Comparison of ENCODE assay signal across 8 mouse cellular contexts in the genomic region with DNA sequence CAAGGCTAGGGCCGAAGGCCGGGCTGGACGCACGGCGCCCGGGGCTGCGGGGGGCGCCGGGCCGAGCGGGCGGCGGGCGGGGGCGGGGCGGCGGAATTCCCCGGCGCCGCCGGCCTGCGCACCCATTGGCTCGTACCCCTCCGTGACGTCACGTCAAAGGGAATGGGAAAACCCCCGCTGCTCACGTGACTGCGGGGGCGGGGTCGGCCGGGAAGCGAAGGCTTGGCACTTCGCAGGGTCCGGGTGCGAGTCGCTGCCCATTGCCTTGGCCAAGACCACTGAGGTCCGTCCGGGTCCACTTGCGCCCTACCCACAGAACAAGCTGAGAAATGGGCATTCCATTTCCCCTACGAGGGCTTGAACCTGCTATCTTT. TPM values are rescaled to one million over a fixed set of nuclear protein-coding genes. Genes with fewer than 3 reads are reported as not detected.
DNase-seq lines count a peak whose midpoint lies in the region; ATAC-seq and TF ChIP-seq lines count a peak whose summit lies in the region.

Gene Relb (minus strand): TSS at position 78 of the 374 bp plus-strand sequence.

- peak; percentile 92 for DNase-seq in CD4-positive helper T cell, adult 2 months (ENCODE audit: low read depth, low spot score)
- peak; percentile 91 for DNase-seq in brain, embryonic 14.5 days (ENCODE audit: low read depth)
- peak; percentile 89 for DNase-seq in liver
- peak; percentile 71 to 89 for DNase-seq in monocyte, adult 2 months (ENCODE audit: low read depth in 1 of 2, low spot score in 2 of 2)
- DNase-seq in spleen, postnatal 14 days (ENCODE audit: low spot score in 2 of 2) = peak; percentile 75 to 88

- peak; percentile 74 for ATAC-seq in heart, embryonic 11.5 days (replicated peaks; ENCODE audit: insufficient number of reproducible peaks, low FRiP score, low TSS enrichment)
- no peak for ATAC-seq in kidney, embryonic 16.5 days (ENCODE audit: low FRiP score, low TSS enrichment)

- under 1% methylated on average over 37 of the region's 41 CpGs for whole genome bisulfite sequencing in heart, embryonic 11.5 days (ENCODE audit: insufficient replicate concordance)
- 1% methylated on average over 33 of the region's 41 CpGs for WGBS in kidney, embryonic 16.5 days

- TF ChIP-seq CTCF in brain, embryonic 14.5 days (IDR thresholded peaks at IDR 0.05; ENCODE audit: borderline replicate concordance, extremely low read depth, insufficient read depth, insufficient read length) = no peak

- TF ChIP-seq POLR2A in brain, embryonic 14.5 days (IDR thresholded peaks at IDR 0.05; ENCODE audit: borderline replicate concordance, extremely low read depth, insufficient read depth, insufficient read length, poor library complexity, severe bottlenecking) = no peak

- H3K27me3 ChIP-seq in erythroblast, embryonic 14.5 days (ENCODE audit: control insufficient read depth) = no peaks in the 10 kb centered on the region
- H3K27me3 ChIP-seq in heart, embryonic 11.5 days (ENCODE audit: control insufficient read depth, insufficient read depth, low read length) = no peaks in the 10 kb centered on the region
- H3K27me3 ChIP-seq in kidney, embryonic 16.5 days (ENCODE audit: insufficient read depth, low read length) = no peaks in the 10 kb centered on the region

- H3K4me3 ChIP-seq in erythroblast, embryonic 14.5 days (replicated peaks) = peak within 1 kb of the TSS; percentile 72
- H3K4me3 ChIP-seq in heart, embryonic 11.5 days (ENCODE audit: low read depth, low read length) = peak within 1 kb of the TSS; percentile 69
- H3K4me3 ChIP-seq in kidney, embryonic 16.5 days (ENCODE audit: low read length) = peak within 1 kb of the TSS; percentile 67

- H3K9ac ChIP-seq in heart, embryonic 11.5 days (ENCODE audit: low read depth, low read length) = peak within 1 kb of the TSS; percentile 62
- H3K9ac ChIP-seq in kidney, embryonic 16.5 days (replicated peaks; ENCODE audit: low read length) = peak within 1 kb of the TSS; percentile 62

- H3K4me1 ChIP-seq in erythroblast, embryonic 14.5 days (ENCODE audit: control insufficient read depth) = peaks cover 60% of the 10 kb centered on the region
- peaks cover 2% of the 10 kb centered on the region; the same call in 1 of the 2 replicates for H3K4me1 ChIP-seq in heart, embryonic 11.5 days (ENCODE audit: control insufficient read depth, insufficient read depth, low read length)
- peaks cover 5% of the 10 kb centered on the region; the same call in 1 of the 2 replicates for H3K4me1 ChIP-seq in kidney, embryonic 16.5 days (ENCODE audit: insufficient read depth, low read length)

- H3K27ac ChIP-seq in heart, embryonic 11.5 days (ENCODE audit: low read depth, low read length) = peak within 1 kb of the TSS; percentile 68
- H3K27ac ChIP-seq in kidney, embryonic 16.5 days (ENCODE audit: low read length) = peak within 1 kb of the TSS; percentile 87

- peak within 1 kb of the TSS; percentile 92 for H3K4me2 ChIP-seq in heart, embryonic 11.5 days
- peak within 1 kb of the TSS; percentile 88 for H3K4me2 ChIP-seq in kidney, embryonic 16.5 days (replicated peaks; ENCODE audit: low read depth, low read length)

- H3K9me3 ChIP-seq in erythroblast, embryonic 14.5 days (ENCODE audit: control insufficient read depth, low read length) = no peaks in the 10 kb centered on the region
- no peaks in the 10 kb centered on the region for H3K9me3 ChIP-seq in heart, embryonic 11.5 days (replicated peaks; ENCODE audit: control insufficient read depth, low read length)
- no peaks in the 10 kb centered on the region for H3K9me3 ChIP-seq in kidney, embryonic 16.5 days (ENCODE audit: low read length)

- H3K36me3 ChIP-seq in erythroblast, embryonic 14.5 days (ENCODE audit: control insufficient read depth) = peaks cover 30% of the 10 kb centered on the region
- peaks cover 17% of the 10 kb centered on the region for H3K36me3 ChIP-seq in heart, embryonic 11.5 days (ENCODE audit: control insufficient read depth, insufficient read depth, low read length)
- H3K36me3 ChIP-seq in kidney, embryonic 16.5 days (ENCODE audit: insufficient read depth, low read length) = peaks cover 27% of the 10 kb centered on the region

RNA-seq across cellular contexts. Expression of gene Relb, which starts in this region (rescaled TPM):
- 4.8 and 5.3 TPM in 2 replicates for polyA plus RNA-seq in brain, embryonic 14.5 days (2012; rRNA removed)
- polyA plus RNA-seq in erythroblast, embryonic 14.5 days (2012) = 0.32 and 0.48 TPM in 2 replicates
- polyA plus RNA-seq in heart, embryonic 11.5 days (2014; fragmentation: Nextera tagmentation; extraction: Ambion mirVana) = 3.3 and 3.7 TPM in 2 replicates
- polyA plus RNA-seq in kidney, embryonic 16.5 days (2015; fragmentation: Nextera tagmentation; extraction: Ambion mirVana) = 10.6 and 10.7 TPM in 2 replicates
